25 mouse cellular contexts compared by ENCODE assay signal in genomic region chr2:163393976-163394375, GRCm38 (mm10). TPM values are rescaled to one million over a fixed set of nuclear protein-coding genes. Genes with fewer than 3 reads are reported as not detected.
DNase-seq lines count a peak whose midpoint lies in the region; ATAC-seq lines count a peak whose summit lies in the region.
"Had no signal": no experiment of that assay in that cellular context is flagged by ENCODE, and none has a peak within 500 bp of the region (broad histone marks: within the 10 kb centered on the region; RNA-seq: fewer than 3 reads in every experiment).

No protein-coding gene starts in this region.

- peak overlapping the region; percentile 98 for H3K27ac ChIP-seq in heart, embryonic 13.5 days (replicated peaks)
- H3K27ac ChIP-seq in stomach, embryonic 14.5 days (ENCODE audit: low read length) = 0 out of 2 replicates have a peak overlapping the region, but pooled peaks have one; percentile 10
- H3K27ac ChIP-seq: forebrain, embryonic 15.5 days had no signal

- H3K4me2 ChIP-seq in heart, embryonic 13.5 days = peak overlapping the region; percentile 70
- H3K4me2 ChIP-seq in stomach, embryonic 14.5 days (replicated peaks; ENCODE audit: low read depth, low read length) = peak overlapping the region; percentile 20; the same call in 1 of the 2 replicates
- H3K4me2 ChIP-seq: forebrain, embryonic 15.5 days had no signal

- no peaks in the 10 kb centered on the region for H3K27me3 ChIP-seq in heart, embryonic 13.5 days (replicated peaks)
- H3K27me3 ChIP-seq in stomach, embryonic 14.5 days (ENCODE audit: control insufficient read depth, insufficient read depth, low read length) = no peaks in the 10 kb centered on the region
- H3K27me3 ChIP-seq: forebrain, embryonic 15.5 days had no signal

- H3K4me1 ChIP-seq in heart, embryonic 13.5 days = peaks cover 56% of the 10 kb centered on the region
- H3K4me1 ChIP-seq in stomach, embryonic 14.5 days (ENCODE audit: control insufficient read depth, insufficient read depth, low read length) = peaks cover 7% of the 10 kb centered on the region; the same call in 1 of the 2 replicates
- H3K4me1 ChIP-seq: forebrain, embryonic 15.5 days had no signal

- H3K9ac ChIP-seq in heart, embryonic 13.5 days = peak overlapping the region; percentile 98
- H3K9ac ChIP-seq in stomach, embryonic 14.5 days (replicated peaks; ENCODE audit: low read depth, low read length) = peak overlapping the region; percentile 14; the same call in 1 of the 2 replicates
- H3K9ac ChIP-seq: forebrain, embryonic 15.5 days had no signal

- intact Hi-C loops in heart, postnatal 36 days (cut with DNase I) = no loop called here
- intact Hi-C loops in left cerebral cortex, postnatal 25 days (cut with DNase I) = no loop called here

- 31% methylated on average over 6 of the region's 6 CpGs for WGBS in heart, embryonic 13.5 days
- 66% methylated on average over 6 of the region's 6 CpGs for WGBS in stomach, embryonic 14.5 days

- no peaks in the 10 kb centered on the region for H3K9me3 ChIP-seq in heart, embryonic 13.5 days
- no peaks in the 10 kb centered on the region for H3K9me3 ChIP-seq in stomach, embryonic 14.5 days (ENCODE audit: control insufficient read depth, low read depth, low read length)
- H3K9me3 ChIP-seq: forebrain, embryonic 15.5 days had no signal

- peak overlapping the region; percentile 77 for H3K4me3 ChIP-seq in heart, embryonic 13.5 days
- H3K4me3 ChIP-seq in stomach, embryonic 14.5 days (ENCODE audit: low read depth, low read length) = no peak overlapping the region
- H3K4me3 ChIP-seq: forebrain, embryonic 15.5 days had no signal

- H3K36me3 ChIP-seq in heart, embryonic 13.5 days = peaks cover 19% of the 10 kb centered on the region
- H3K36me3 ChIP-seq in stomach, embryonic 14.5 days (ENCODE audit: control insufficient read depth, insufficient read depth, low read length) = no peaks in the 10 kb centered on the region
- H3K36me3 ChIP-seq: forebrain, embryonic 15.5 days had no signal

- peak; percentile 95 for DNase-seq in heart, adult 11 months
- no peak for DNase-seq in heart, postnatal 36 days
- peak; percentile 52 for DNase-seq in heart, postnatal 4 days
- no peak for DNase-seq in left cerebral cortex, postnatal 25 days (ENCODE audit: low spot score in 2 of 2)
- no peak for DNase-seq in urinary bladder, postnatal 25 days (ENCODE audit: low spot score)
- DNase-seq: adrenal gland, postnatal 25 days; cerebellum, adult 11 months; cerebellum, postnatal 14 days; embryo, embryonic 11 days; kidney, adult 2 months; kidney, postnatal 25 days; left cerebral cortex, postnatal 4 days; liver; lung, postnatal 36 days; thymus, adult 2 months had no signal

- no peak for ATAC-seq in heart, embryonic 13.5 days (ENCODE audit: extremely low read depth, insufficient number of reproducible peaks, low FRiP score, low TSS enrichment)
- ATAC-seq in stomach, embryonic 14.5 days (ENCODE audit: insufficient number of reproducible peaks, insufficient read depth, low FRiP score, low read depth) = no peak
- ATAC-seq: forebrain, embryonic 15.5 days; hindbrain, embryonic 16.5 days; midbrain, embryonic 16.5 days had no signal

RNA-seq across cellular contexts. Expression of gene Jph2, which starts 3.8 kb away (rescaled TPM):
- total RNA-seq in heart, postnatal 36 days (2021) = 100 to 1,000 TPM; 323 to 334 TPM
- polyA plus RNA-seq in heart, embryonic 13.5 days (2015; fragmentation: Nextera tagmentation; extraction: Ambion mirVana) = 41.5 and 42.9 TPM in 2 replicates
- 100 to 1,000 TPM; 366 to 416 TPM for total RNA-seq in heart, postnatal 4 days (2021)
- 6.5 and 6.7 TPM in 2 replicates for polyA plus RNA-seq in stomach, embryonic 14.5 days (2014; fragmentation: Nextera tagmentation; extraction: Ambion mirVana)
- total RNA-seq in left cerebral cortex, postnatal 25 days (2021) = under 1 TPM; 0.46 to 0.48 TPM
- total RNA-seq: CH12.LX; hematopoietic stem cell, adult 5-6 weeks; megakaryocyte-erythroid progenitor cell, adult 5-6 weeks; neutrophil, adult 5-6 weeks had no signal

RNA-seq across cellular contexts. Expression of gene Oser1, which starts 30.5 kb away (rescaled TPM):
- 10 to 100 TPM; 21.9 TPM for total RNA-seq in heart, postnatal 36 days (2021)
- polyA plus RNA-seq in heart, embryonic 13.5 days (2015; fragmentation: Nextera tagmentation; extraction: Ambion mirVana) = 54.5 and 57.3 TPM in 2 replicates
- 10 to 100 TPM; 21.6 to 24.2 TPM for total RNA-seq in heart, postnatal 4 days (2021)
- polyA plus RNA-seq in stomach, embryonic 14.5 days (2014; fragmentation: Nextera tagmentation; extraction: Ambion mirVana) = 84.9 and 89.2 TPM in 2 replicates
- total RNA-seq in left cerebral cortex, postnatal 25 days (2021) = 10 to 100 TPM; 22.9 to 24.6 TPM

RNA-seq across cellular contexts. Expression of gene Gdap1l1, which starts 44.3 kb away (rescaled TPM):
- not detected for total RNA-seq in heart, postnatal 36 days (2021)
- 0.41 and 0.48 TPM in 2 replicates for polyA plus RNA-seq in heart, embryonic 13.5 days (2015; fragmentation: Nextera tagmentation; extraction: Ambion mirVana)
- not detected for total RNA-seq in heart, postnatal 4 days (2021)
- polyA plus RNA-seq in stomach, embryonic 14.5 days (2014; fragmentation: Nextera tagmentation; extraction: Ambion mirVana) = 5.3 and 8.4 TPM in 2 replicates
- total RNA-seq in left cerebral cortex, postnatal 25 days (2021) = 10 to 100 TPM; 68.8 to 77.1 TPM
- total RNA-seq: CH12.LX; megakaryocyte-erythroid progenitor cell, adult 5-6 weeks; MEL; neutrophil, adult 5-6 weeks had no signal

Comparison
In these comparisons a context has a peak if more than half of its experiments do, and no peak if none do; other contexts are left out.
1. DNase-seq: peak in heart, adult 11 months (single experiment) and heart, postnatal 4 days (single experiment); none in heart, postnatal 36 days (0 of 2), left cerebral cortex, postnatal 25 days (0 of 2) and urinary bladder, postnatal 25 days (single experiment).
2. RNA of gene Jph2, which starts 3.8 kb away (total RNA-seq): 366 to 416 TPM in heart, postnatal 4 days and 323 to 334 TPM in heart, postnatal 36 days; 0.46 to 0.48 TPM in left cerebral cortex, postnatal 25 days; every median in the first group is over 100 times any median in the second.
3. RNA of gene Gdap1l1, which starts 44.3 kb away (total RNA-seq): 68.8 to 77.1 TPM in left cerebral cortex, postnatal 25 days; not detected in heart, postnatal 4 days and not detected in heart, postnatal 36 days; every median in the first group is over 10 times any median in the second.